Mouse (Mus musculus) cerebellum, adult 2 months (tissue): ENCODE measurements at regions not wholly inside any gene's neighbourhood (a gene's known extent, or its start where the extent isn't known, plus 50 kb on each side); places are given as distances from the start of the nearest gene placed in this dataset.

Source experiments
- CTCF ChIP-seq: fragments of 200-500 bp; IDR thresholded peaks from 2 replicates; pipeline ENCODE4 v1.5.1; 2011; ENCODE audit warnings: low read depth, mild to moderate bottlenecking, control low read depth, low read length, moderate library complexity, borderline replicate concordance; ENCODE audit not compliant: insufficient read depth
- POLR2A ChIP-seq: fragments of 200-500 bp; IDR thresholded peaks from 2 replicates; pipeline ENCODE4 v1.6.1; 2011; ENCODE audit warnings: low read length, control low read depth, borderline replicate concordance; ENCODE audit not compliant: insufficient read depth

- TF ChIP-seq POLR2A = no peak
- TF ChIP-seq CTCF = no peak
These were observed 490.3 kb downstream of the Rapgef2 start for GRCm38 (mm10) chr3:78795951-78796455.
